Comparison of ENCODE assay signal across 23 mouse cellular contexts in the genomic region with DNA sequence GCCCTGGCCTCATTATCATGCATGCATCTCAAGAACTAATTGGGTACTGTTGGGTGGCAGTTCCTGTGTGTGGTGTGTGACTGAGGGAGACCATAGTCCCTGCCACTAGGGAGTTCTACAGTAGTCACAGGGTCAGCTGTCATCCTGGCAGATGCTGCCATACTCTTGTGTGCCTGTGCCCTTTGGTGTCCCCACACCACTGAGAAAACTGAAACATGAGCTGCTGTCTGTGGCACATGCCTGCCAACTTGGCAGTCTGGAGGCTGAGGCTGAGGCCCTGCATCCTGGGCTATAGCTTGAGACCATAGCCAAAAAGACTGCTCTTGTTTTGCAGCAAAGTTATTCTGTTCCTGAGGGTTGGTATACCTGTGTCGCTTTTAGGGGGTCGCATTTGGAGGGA.
"Had no signal": no experiment of that assay in that cellular context is flagged by ENCODE, and none has a peak within 500 bp of the region (broad histone marks: within the 10 kb centered on the region; RNA-seq: fewer than 3 reads in every experiment).

No protein-coding gene starts in this region.

- H3K4me1 ChIP-seq: kidney, embryonic 15.5 days; limb, embryonic 12.5 days; limb, embryonic 15.5 days; midbrain, embryonic 12.5 days; midbrain, embryonic 15.5 days; neural tube, embryonic 12.5 days; neural tube, embryonic 15.5 days; stomach, embryonic 15.5 days had no signal

- DNase-seq: kidney, adult 8-10 months; kidney, postnatal 10 days; kidney, postnatal 36 days; layer of hippocampus, postnatal 36 days; left cerebral cortex, postnatal 4 days; liver, postnatal 0 days; lung, embryonic 14.5 days; right cerebral cortex, adult 18-20 months; right cerebral cortex, postnatal 14 days; right cerebral cortex, postnatal 4 days; spleen, adult 18-20 months; thymus, adult 2 months; thymus, postnatal 14 days had no signal

- H3K4me3 ChIP-seq: kidney, embryonic 15.5 days; limb, embryonic 12.5 days; limb, embryonic 15.5 days; midbrain, embryonic 12.5 days; midbrain, embryonic 15.5 days; neural tube, embryonic 12.5 days; neural tube, embryonic 15.5 days; stomach, embryonic 15.5 days had no signal

- H3K27me3 ChIP-seq: kidney, embryonic 15.5 days; limb, embryonic 12.5 days; limb, embryonic 15.5 days; midbrain, embryonic 12.5 days; midbrain, embryonic 15.5 days; neural tube, embryonic 12.5 days; neural tube, embryonic 15.5 days; stomach, embryonic 15.5 days had no signal

- H3K27ac ChIP-seq: kidney, embryonic 15.5 days; limb, embryonic 12.5 days; limb, embryonic 15.5 days; liver, embryonic 14.5 days; macrophage; midbrain, embryonic 12.5 days; midbrain, embryonic 15.5 days; neural tube, embryonic 12.5 days; neural tube, embryonic 15.5 days; stomach, embryonic 15.5 days had no signal
